Mouse (Mus musculus) testis, postnatal 14 days (tissue): ENCODE results near the gene Pabpc1l.

Experiments used
- DNase-seq: peaks from one replicate; pipeline ENCODE4 v3.0.0; 2021; ENCODE audit warnings: low spot score

Gene Pabpc1l

GRCm38 (mm10) chr2:164087416-164088017, 62.3 kb downstream of the Pabpc1l start:
- no peak for DNase-seq

- no peak for DNase-seq
These were observed 64.3 kb downstream of the Pabpc1l start for GRCm38 (mm10) chr2:164089508-164089907.

GRCm38 (mm10) chr2:164094152-164094551, 68.9 kb downstream of the Pabpc1l start:
- DNase-seq, result no peak

GRCm38 (mm10) chr2:164098603-164099250, 73.5 kb downstream of the Pabpc1l start:
- DNase-seq, result no peak
